Mouse (Mus musculus): ENCODE measurements around the gene Ush1g.

DNA sequence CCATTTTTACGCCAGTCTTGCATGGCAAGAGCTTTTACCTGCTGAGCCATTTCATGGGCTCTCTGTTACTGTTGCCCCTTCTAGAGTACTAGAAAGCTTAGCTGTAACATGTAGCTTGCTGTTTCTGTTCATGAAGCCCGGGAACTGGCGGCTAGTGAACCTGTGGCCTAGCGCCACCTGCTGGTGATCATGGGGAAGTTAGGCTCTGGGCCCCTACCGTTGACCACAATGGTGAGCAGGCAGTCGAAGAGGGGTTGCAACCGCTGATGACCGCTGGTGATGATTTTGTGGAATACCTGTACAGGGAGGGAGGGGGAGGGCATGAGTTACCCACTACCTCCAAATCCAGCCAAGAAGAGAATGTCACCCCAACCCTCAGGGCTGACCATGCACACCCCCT lies 32.3 kb upstream of the Ush1g start:
- TF ChIP-seq CTCF (conservative IDR thresholded peaks at IDR 0.05; ENCODE audit: insufficient read depth, insufficient read length, low read depth, low read length) (peak; percentile 95), POLR2A (IDR thresholded peaks at IDR 0.05; ENCODE audit: low read depth, low read length) (no peak)
